Mouse (Mus musculus) E14TG2a.4 (cell line): ENCODE results near the gene Atp1a1.

ENCODE experiments used
- CTCF ChIP-seq: conservative IDR thresholded peaks from 2 replicates; pipeline ENCODE4 v1.5.1; 2014; ENCODE audit warnings: low read length
- NANOG ChIP-seq: IDR thresholded peaks from 2 replicates; pipeline ENCODE4 v1.6.1; 2014; ENCODE audit warnings: borderline replicate concordance, low read length, mixed read lengths
- POU5F1 ChIP-seq: IDR thresholded peaks from 2 replicates; pipeline ENCODE4 v1.6.1; 2014; ENCODE audit warnings: low read length, borderline replicate concordance

GRCm38 (mm10) chr3:101570246-101570645, 34.2 kb downstream of the Atp1a1 start:
- TF ChIP-seq CTCF (no peak), POU5F1 (no peak), NANOG (peak; percentile 44)
